Mouse (Mus musculus): ENCODE measurements around the gene Msx2. TPM values are rescaled to one million over a fixed set of nuclear protein-coding genes. Genes with fewer than 3 reads are reported as not detected.
A peak's percentile ranks its signal among the peaks of the same experiment; 100 is the strongest.

The Msx2 gene
- polyA plus RNA-seq, 1 experiment from 2014 or later, result 0.78 TPM

GRCm38 (mm10) chr13:53458766-53459165, 14.1 kb downstream of the Msx2 start:
- 0 out of 2 replicates have a peak, but pooled peaks cover 6% of the 10 kb centered on the region for H3K4me1 ChIP-seq (ENCODE audit: insufficient read depth)
- 61% methylated on average over 4 of the region's 4 CpGs for WGBS
- no peak for TF ChIP-seq CTCF (IDR thresholded peaks at IDR 0.05; ENCODE audit: low read depth)
- H3K27ac ChIP-seq (ENCODE audit: low read depth), result no peak overlapping the region
- H3K9ac ChIP-seq, result no peak overlapping the region
- ATAC-seq (ENCODE audit: insufficient read depth) (no peak), DNase-seq (no peak)
- H3K36me3 ChIP-seq (ENCODE audit: insufficient read depth), result no peaks in the 10 kb centered on the region
- peaks cover 45% of the 10 kb centered on the region for H3K27me3 ChIP-seq (ENCODE audit: insufficient read depth, low read length)
- no peak overlapping the region for H3K4me3 ChIP-seq (ENCODE audit: low read depth, low read length)
- H3K9me3 ChIP-seq (ENCODE audit: low read depth, low read length), result no peaks in the 10 kb centered on the region
- no peak overlapping the region for H3K4me2 ChIP-seq

GRCm38 (mm10) chr13:53454794-53455672, 17.8 kb downstream of the Msx2 start:
- 8% methylated on average over 21 of the region's 21 CpGs for WGBS

GRCm38 (mm10) chr13:53453927-53454326, 18.9 kb downstream of the Msx2 start:
- no peaks in the 10 kb centered on the region for H3K9me3 ChIP-seq (ENCODE audit: low read depth, low read length)
- H3K27me3 ChIP-seq (ENCODE audit: insufficient read depth, low read length), result 0 out of 2 replicates have a peak, but pooled peaks cover 4% of the 10 kb centered on the region
- no peak for TF ChIP-seq CTCF (IDR thresholded peaks at IDR 0.05; ENCODE audit: low read depth)
- WGBS, result 93% methylated on average over 3 of the region's 3 CpGs
- no peaks in the 10 kb centered on the region for H3K36me3 ChIP-seq (ENCODE audit: insufficient read depth)
- H3K9ac ChIP-seq, result no peak overlapping the region
- no peak overlapping the region for H3K27ac ChIP-seq (ENCODE audit: low read depth)
- H3K4me3 ChIP-seq (ENCODE audit: low read depth, low read length), result no peak overlapping the region
- H3K4me1 ChIP-seq (ENCODE audit: insufficient read depth), result no peaks in the 10 kb centered on the region
- no peak overlapping the region for H3K4me2 ChIP-seq
- ATAC-seq (ENCODE audit: insufficient read depth) (no peak), DNase-seq (no peak)

More at GRCm38 (mm10) chr13:53454794-53455672, 17.8 kb downstream of the Msx2 start:
- Histone ChIP-seq H3K9ac (peak overlapping the region; percentile 20; the same call in 1 of the 2 replicates), H3K9me3 (ENCODE audit: low read depth, low read length) (no peaks in the 10 kb centered on the region), H3K27ac (ENCODE audit: low read depth) (no peak overlapping the region), H3K27me3 (ENCODE audit: insufficient read depth, low read length) (peaks cover 8% of the 10 kb centered on the region; the same call in 1 of the 2 replicates), H3K4me1 (ENCODE audit: insufficient read depth) (no peaks in the 10 kb centered on the region), H3K4me2 (peak overlapping the region; percentile 55), H3K36me3 (ENCODE audit: insufficient read depth) (no peaks in the 10 kb centered on the region), H3K4me3 (ENCODE audit: low read depth, low read length) (peak overlapping the region; percentile 22)
- TF ChIP-seq CTCF (IDR thresholded peaks at IDR 0.05; ENCODE audit: low read depth), result no peak
- ATAC-seq (ENCODE audit: insufficient read depth) (no peak), DNase-seq (no peak)

DNA sequence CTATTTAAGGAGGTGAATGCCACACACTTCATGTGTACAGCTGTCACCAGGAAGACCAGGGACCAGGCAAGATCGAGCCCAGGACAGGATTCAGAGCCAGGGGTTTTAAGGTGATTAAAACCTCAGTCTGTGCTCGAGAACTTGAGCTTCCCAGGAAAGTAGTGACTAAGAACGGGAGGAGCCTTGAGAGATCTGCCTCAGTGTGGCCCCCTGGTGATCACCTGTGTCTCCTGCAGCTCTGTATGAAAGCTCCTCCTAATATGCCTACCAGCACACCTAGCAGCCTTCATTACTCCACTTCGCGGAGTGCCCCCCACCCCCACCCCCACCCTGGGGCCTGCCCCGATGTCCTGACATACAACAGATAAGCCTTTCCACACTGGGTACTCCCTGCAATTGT, 25.3 kb downstream of the Msx2 start:
- no peaks in the 10 kb centered on the region for H3K36me3 ChIP-seq (ENCODE audit: insufficient read depth)
- no peaks in the 10 kb centered on the region for H3K4me1 ChIP-seq (ENCODE audit: insufficient read depth)
- H3K9ac ChIP-seq, result no peak overlapping the region
- H3K4me2 ChIP-seq, result no peak overlapping the region
- DNase-seq (peak; percentile 62), ATAC-seq (ENCODE audit: insufficient read depth) (no peak)
- no peaks in the 10 kb centered on the region for H3K27me3 ChIP-seq (ENCODE audit: insufficient read depth, low read length)
- peak; percentile 52 for TF ChIP-seq CTCF (IDR thresholded peaks at IDR 0.05; ENCODE audit: low read depth)
- no peak overlapping the region for H3K27ac ChIP-seq (ENCODE audit: low read depth)
- no peaks in the 10 kb centered on the region for H3K9me3 ChIP-seq (ENCODE audit: low read depth, low read length)
- H3K4me3 ChIP-seq (ENCODE audit: low read depth, low read length), result no peak overlapping the region
- WGBS, result 10% methylated on average over 6 of the region's 6 CpGs

DNA sequence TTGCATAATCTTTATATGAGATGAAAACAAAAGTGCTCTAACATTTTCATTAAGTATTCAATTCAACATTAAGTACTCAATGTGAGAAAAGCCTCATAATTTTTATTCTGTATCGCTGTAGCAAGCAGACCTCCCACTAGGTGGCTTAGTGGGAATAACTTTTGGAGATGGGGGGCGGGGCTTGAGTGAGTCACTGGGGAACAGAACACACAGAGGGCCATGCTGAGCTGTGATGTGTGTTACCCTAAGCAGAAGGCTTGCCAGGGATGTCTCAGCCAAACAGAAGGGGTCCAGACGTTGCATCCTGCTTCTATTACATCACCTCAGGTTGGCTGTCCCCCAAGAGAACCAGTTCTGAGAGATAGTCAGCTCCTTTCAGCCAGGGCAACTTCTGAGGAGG, 29.3 kb downstream of the Msx2 start:
- no peak overlapping the region for H3K9ac ChIP-seq
- 25% methylated on average over 3 of the region's 3 CpGs for WGBS
- no peak overlapping the region for H3K4me3 ChIP-seq (ENCODE audit: low read depth, low read length)
- peak; percentile 67 for TF ChIP-seq CTCF (IDR thresholded peaks at IDR 0.05; ENCODE audit: low read depth)
- no peaks in the 10 kb centered on the region for H3K27me3 ChIP-seq (ENCODE audit: insufficient read depth, low read length)
- H3K9me3 ChIP-seq (ENCODE audit: low read depth, low read length), result no peaks in the 10 kb centered on the region
- ATAC-seq (ENCODE audit: insufficient read depth), result peak; percentile 49; the same call in 1 of the 2 replicates
- no peaks in the 10 kb centered on the region for H3K36me3 ChIP-seq (ENCODE audit: insufficient read depth)
- H3K27ac ChIP-seq (ENCODE audit: low read depth), result no peak overlapping the region
- no peak overlapping the region for H3K4me2 ChIP-seq
- peak; percentile 78 for DNase-seq
- no peaks in the 10 kb centered on the region for H3K4me1 ChIP-seq (ENCODE audit: insufficient read depth)

DNA sequence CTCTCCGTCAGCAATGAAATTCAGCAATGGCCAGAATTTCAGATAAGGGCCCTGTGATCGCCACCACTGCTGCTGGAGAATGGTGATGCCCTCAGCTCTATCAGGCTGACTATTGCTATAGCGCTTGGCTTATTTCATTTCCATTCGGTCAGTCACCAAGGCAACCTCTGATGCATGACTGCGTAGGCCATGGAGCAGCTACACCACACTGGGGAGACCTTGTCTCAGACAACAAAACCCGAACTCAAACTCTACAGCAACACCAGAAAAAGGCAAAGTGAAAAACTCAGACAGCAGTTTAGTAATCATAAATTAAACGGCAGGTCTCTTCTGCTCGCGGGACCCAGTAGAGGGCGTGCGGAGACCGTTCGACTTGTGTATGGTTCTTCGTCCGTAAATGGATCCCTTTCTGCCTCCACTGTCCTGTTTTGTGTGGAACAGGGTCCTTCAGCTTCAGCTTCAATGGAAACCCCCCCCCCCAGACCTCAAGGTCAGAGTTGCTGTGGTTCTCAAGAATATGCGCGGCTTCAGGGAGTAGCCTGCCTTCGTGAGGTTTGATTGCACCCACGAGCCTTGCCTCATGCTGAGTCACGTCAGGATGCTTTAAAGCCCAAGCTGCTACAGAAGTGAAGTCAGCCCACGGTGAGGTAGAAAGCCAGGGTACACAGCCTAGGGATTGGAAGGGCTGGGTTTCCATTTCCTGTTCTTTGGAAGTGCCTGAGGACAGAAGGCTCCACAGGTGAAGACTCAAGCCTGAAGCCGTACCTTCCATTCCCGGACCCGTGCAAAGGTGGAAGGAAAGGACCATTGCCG, 30.5 kb downstream of the Msx2 start:
- Histone ChIP-seq H3K4me2 (peak overlapping the region; percentile 52), H3K9ac (no peak overlapping the region), H3K36me3 (ENCODE audit: insufficient read depth) (no peaks in the 10 kb centered on the region), H3K27me3 (ENCODE audit: insufficient read depth, low read length) (no peaks in the 10 kb centered on the region), H3K27ac (ENCODE audit: low read depth) (no peak overlapping the region), H3K9me3 (ENCODE audit: low read depth, low read length) (no peaks in the 10 kb centered on the region), H3K4me3 (ENCODE audit: low read depth, low read length) (no peak overlapping the region), H3K4me1 (ENCODE audit: insufficient read depth) (no peaks in the 10 kb centered on the region)
- TF ChIP-seq CTCF (IDR thresholded peaks at IDR 0.05; ENCODE audit: low read depth), result peak; percentile 70
- WGBS, result 32% methylated on average over 25 of the region's 25 CpGs
- ATAC-seq (ENCODE audit: insufficient read depth) (no peak), DNase-seq (peak; percentile 81)

All from lung, embryonic 14.5 days (tissue).